Mouse (Mus musculus) liver, embryonic 14.5 days (tissue): Measurements from ENCODE around the gene Fzd4.

Experiments used
- CTCF ChIP-seq: IDR thresholded peaks from 2 replicates; pipeline ENCODE4 v1.5.1; 2016; ENCODE audit warnings: antibody characterized with exemption, low read depth, control low read depth
- EP300 ChIP-seq: IDR thresholded peaks from 2 replicates; pipeline ENCODE4 v1.6.1; 2016; ENCODE audit warnings: antibody characterized with exemption, low read depth

DNA sequence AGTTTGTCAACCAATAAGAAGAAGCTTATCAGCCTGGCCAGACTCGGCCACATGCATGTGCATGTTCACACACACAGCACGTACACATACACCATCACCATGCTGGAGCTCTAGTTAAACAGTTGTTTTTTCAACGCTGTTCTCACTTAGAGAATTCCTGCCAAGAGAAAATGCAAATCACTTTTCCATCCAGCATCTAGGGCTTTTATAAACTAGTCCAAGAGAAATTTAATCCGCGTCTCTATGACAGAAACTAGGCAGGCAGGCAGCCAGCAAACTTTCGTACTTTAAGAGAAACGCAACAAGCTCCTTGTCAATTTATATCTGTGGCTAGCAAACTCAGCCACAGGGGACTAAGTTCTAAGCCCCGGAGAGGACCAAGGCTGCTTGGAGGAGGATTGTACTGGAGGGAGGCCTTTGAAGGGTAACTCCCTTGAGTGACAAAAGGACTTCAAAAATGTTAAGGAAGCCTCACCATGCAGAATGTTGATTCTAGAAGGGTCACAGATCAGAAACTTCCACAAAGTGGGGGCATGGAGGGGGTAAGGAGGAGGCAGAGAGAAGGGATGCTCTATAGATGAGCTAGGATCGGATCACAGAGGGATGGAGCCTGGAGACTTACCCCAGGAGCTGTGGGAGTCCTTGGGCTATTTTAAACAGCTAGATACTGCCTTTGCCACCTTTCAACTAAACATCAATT, 29.2 kb downstream of the Fzd4 start:
- TF ChIP-seq CTCF, result no peak
- TF ChIP-seq EP300, result no peak
